Mouse (Mus musculus) embryonic facial prominence, embryonic 12.5 days (tissue): ENCODE results near the gene Whamm. TPM values are rescaled to one million over a fixed set of nuclear protein-coding genes. Genes with fewer than 3 reads are reported as not detected.

Experiments used
- ATAC-seq: fragments of 200-750 bp; cut with Nextera tagmentation; 2 replicates; pipeline ENCODE4 v1.8.0; 2017; ENCODE audit not compliant: insufficient number of reproducible peaks, insufficient read depth, low FRiP score, low TSS enrichment
- H3K27ac ChIP-seq: fragments of 300-500 bp; sonication (generic); 2 replicates; pipeline ENCODE4 v1.5.1; 2016; ENCODE audit warnings: mild to moderate bottlenecking
- H3K27me3 ChIP-seq: fragments of 300-500 bp; sonication (generic); 2 replicates; pipeline ENCODE4 v1.6.1; 2016; ENCODE audit warnings: mild to moderate bottlenecking, moderate library complexity
- H3K36me3 ChIP-seq: fragments of 300-500 bp; sonication (generic); 2 replicates; pipeline ENCODE4 v1.6.1; 2016; ENCODE audit warnings: mild to moderate bottlenecking
- H3K4me1 ChIP-seq: fragments of 300-500 bp; sonication (generic); 2 replicates; pipeline ENCODE4 v1.6.1; 2016
- H3K4me2 ChIP-seq: fragments of 300-500 bp; sonication (generic); replicated peaks from 2 replicates; pipeline ENCODE4 v1.6.1; 2016; ENCODE audit warnings: mild to moderate bottlenecking, moderate library complexity
- H3K4me3 ChIP-seq: fragments of 300-500 bp; sonication (generic); 2 replicates; pipeline ENCODE4 v1.5.1; 2016; ENCODE audit warnings: mild to moderate bottlenecking
- H3K9ac ChIP-seq: fragments of 300-500 bp; sonication (generic); 2 replicates; pipeline ENCODE4 v1.6.1; 2016; ENCODE audit warnings: mild to moderate bottlenecking, moderate library complexity
- H3K9me3 ChIP-seq: fragments of 300-500 bp; sonication (generic); 2 replicates; pipeline ENCODE4 v1.6.1; 2016; ENCODE audit warnings: mild to moderate bottlenecking, moderate library complexity
- WGBS: fragments of 180-500 bp; shearing (Covaris S2); methylation state at CpG from one replicate; pipeline ENCODE4 v1.1.7; 2016; 5-methylcytosine and 5-hydroxymethylcytosine counted together
- microRNA counts: library from miRNA; unstranded; fragments of <30 nt; microRNA quantifications from one replicate; lab custom pipeline; 2017
- polyA plus RNA-seq: library from polyadenylated mRNA; unstranded; fragments of >200 nt; fragmentation: Nextera tagmentation; extraction: Ambion mirVana; gene quantifications from 2 replicates; pipeline ENCODE4 v1.2.1, GENCODE M21; 2016

The Whamm gene
- polyA plus RNA-seq, 1 experiment from 2014 or later = 5.7 TPM

GRCm38 (mm10) chr7:81641101-81641500, 70.0 kb downstream of the Whamm start:
- no peak for ATAC-seq

GRCm38 (mm10) chr7:81644551-81645235, 73.6 kb downstream of the Whamm start:
- ATAC-seq = no peak
- Histone ChIP-seq H3K4me3 (no peak overlapping the region), H3K9ac (no peak overlapping the region), H3K4me2 (no peak overlapping the region), H3K36me3 (no peaks in the 10 kb centered on the region), H3K4me1 (no peaks in the 10 kb centered on the region; the same call in 1 of the 2 replicates), H3K9me3 (no peaks in the 10 kb centered on the region), H3K27ac (no peak overlapping the region), H3K27me3 (no peaks in the 10 kb centered on the region)
- WGBS = 71% methylated on average over 7 of the region's 7 CpGs

More at GRCm38 (mm10) chr7:81641101-81641500, 70.0 kb downstream of the Whamm start:
- no peaks in the 10 kb centered on the region for H3K36me3 ChIP-seq
- no peaks in the 10 kb centered on the region for H3K27me3 ChIP-seq
- no peaks in the 10 kb centered on the region for H3K4me1 ChIP-seq
- no peak overlapping the region for H3K4me3 ChIP-seq
- no peaks in the 10 kb centered on the region for H3K9me3 ChIP-seq
- no peak overlapping the region for H3K27ac ChIP-seq
- H3K9ac ChIP-seq = no peak overlapping the region
- WGBS = 78% methylated on average over 6 of the region's 6 CpGs
- no peak overlapping the region for H3K4me2 ChIP-seq

MicroRNAs encoded within 50 kb of the gene (microRNA counts, 519-probe panel; counts per million panel counts)
- 460 counts per million, percentile 65 among the panel's probes with 10 or more counts for microRNA mmu-miR-1839-3p (lab: Ali Mortazavi, UCI)
- 460 counts per million, percentile 65 among the panel's probes with 10 or more counts for microRNA mmu-miR-1839-5p (lab: Ali Mortazavi, UCI)

Other genes with a start within 250 kb of the Whamm start
- gene Rps17, start 226.0 kb upstream of the Whamm start, polyA plus RNA-seq = 1,128 and 1,164 TPM in 2 replicates
- gene Cpeb1, start 115.8 kb upstream of the Whamm start, polyA plus RNA-seq = 2.3 and 3.6 TPM in 2 replicates
- 7.6 and 10.9 TPM in 2 replicates for gene Ap3b2, start 77.3 kb upstream of the Whamm start, polyA plus RNA-seq
- not detected in 2 replicates for gene BC048679, start 73.0 kb upstream of the Whamm start, polyA plus RNA-seq
- 0.10 and 0.28 TPM in 2 replicates for gene Fsd2, start 4.3 kb upstream of the Whamm start, polyA plus RNA-seq
- gene Homer2, start 136.3 kb downstream of the Whamm start, polyA plus RNA-seq = 27.7 and 30.5 TPM in 2 replicates
- gene Ramac, start 191.7 kb downstream of the Whamm start, polyA plus RNA-seq = 119 and 122 TPM in 2 replicates
- 45.8 and 54.4 TPM in 2 replicates for gene 3110040N11Rik, start 218.2 kb downstream of the Whamm start, polyA plus RNA-seq